Mouse (Mus musculus): Measurements from ENCODE around the gene Lpp. TPM values are rescaled to one million over a fixed set of nuclear protein-coding genes. Genes with fewer than 3 reads are reported as not detected.

Lpp gene
- polyA plus RNA-seq, 1 experiment from 2014 or later: 107 TPM

GRCm38 (mm10) chr16:24943486-24944261 is 550.4 kb downstream of the Lpp start:
- no peak overlapping the region for H3K27ac ChIP-seq (ENCODE audit: low read length)
- no peaks in the 10 kb centered on the region for H3K9me3 ChIP-seq (ENCODE audit: control insufficient read depth, low read depth, low read length)
- H3K27me3 ChIP-seq (ENCODE audit: control insufficient read depth, insufficient read depth, low read length): no peaks in the 10 kb centered on the region
- no peak overlapping the region for H3K4me2 ChIP-seq (replicated peaks; ENCODE audit: low read depth, low read length)
- 25% methylated on average over 6 of the region's 6 CpGs for WGBS
- no peaks in the 10 kb centered on the region for H3K36me3 ChIP-seq (ENCODE audit: control insufficient read depth, insufficient read depth, low read length)
- H3K4me3 ChIP-seq (ENCODE audit: low read depth, low read length): no peak overlapping the region
- peaks cover 7% of the 10 kb centered on the region for H3K4me1 ChIP-seq (ENCODE audit: control insufficient read depth, insufficient read depth, low read length)
- no peak overlapping the region for H3K9ac ChIP-seq (replicated peaks; ENCODE audit: low read depth, low read length)
- no peak for ATAC-seq (ENCODE audit: insufficient number of reproducible peaks, insufficient read depth, low FRiP score, low read depth)

- ATAC-seq (ENCODE audit: insufficient number of reproducible peaks, insufficient read depth, low FRiP score, low read depth): no peak
- no peak overlapping the region for H3K4me2 ChIP-seq (replicated peaks; ENCODE audit: low read depth, low read length)
- peaks cover 7% of the 10 kb centered on the region for H3K4me1 ChIP-seq (ENCODE audit: control insufficient read depth, insufficient read depth, low read length)
- no peaks in the 10 kb centered on the region for H3K36me3 ChIP-seq (ENCODE audit: control insufficient read depth, insufficient read depth, low read length)
- H3K9ac ChIP-seq (replicated peaks; ENCODE audit: low read depth, low read length): no peak overlapping the region
- H3K4me3 ChIP-seq (ENCODE audit: low read depth, low read length): no peak overlapping the region
- H3K9me3 ChIP-seq (ENCODE audit: control insufficient read depth, low read depth, low read length): no peaks in the 10 kb centered on the region
- WGBS: 76% methylated on average over 1 of the region's 1 CpGs
- no peak overlapping the region for H3K27ac ChIP-seq (ENCODE audit: low read length)
- H3K27me3 ChIP-seq (ENCODE audit: control insufficient read depth, insufficient read depth, low read length): no peaks in the 10 kb centered on the region
Measured at GRCm38 (mm10) chr16:24946356-24946755, 553.0 kb downstream of the Lpp start.

- no peaks in the 10 kb centered on the region for H3K36me3 ChIP-seq (ENCODE audit: control insufficient read depth, insufficient read depth, low read length)
- no peaks in the 10 kb centered on the region for H3K27me3 ChIP-seq (ENCODE audit: control insufficient read depth, insufficient read depth, low read length)
- no peak overlapping the region for H3K9ac ChIP-seq (replicated peaks; ENCODE audit: low read depth, low read length)
- no peaks in the 10 kb centered on the region for H3K9me3 ChIP-seq (ENCODE audit: control insufficient read depth, low read depth, low read length)
- WGBS: 85% methylated on average over 1 of the region's 1 CpGs
- H3K4me3 ChIP-seq (ENCODE audit: low read depth, low read length): no peak overlapping the region
- no peak for ATAC-seq (ENCODE audit: insufficient number of reproducible peaks, insufficient read depth, low FRiP score, low read depth)
- H3K27ac ChIP-seq (ENCODE audit: low read length): no peak overlapping the region
- H3K4me1 ChIP-seq (ENCODE audit: control insufficient read depth, insufficient read depth, low read length): peaks cover 7% of the 10 kb centered on the region
- no peak overlapping the region for H3K4me2 ChIP-seq (replicated peaks; ENCODE audit: low read depth, low read length)
Measured at GRCm38 (mm10) chr16:24947485-24947884, 554.2 kb downstream of the Lpp start.

- H3K9me3 ChIP-seq (ENCODE audit: control insufficient read depth, low read depth, low read length): no peaks in the 10 kb centered on the region
- H3K9ac ChIP-seq (replicated peaks; ENCODE audit: low read depth, low read length): no peak overlapping the region
- peaks cover 6% of the 10 kb centered on the region for H3K4me1 ChIP-seq (ENCODE audit: control insufficient read depth, insufficient read depth, low read length)
- no peak overlapping the region for H3K4me3 ChIP-seq (ENCODE audit: low read depth, low read length)
- no peak overlapping the region for H3K4me2 ChIP-seq (replicated peaks; ENCODE audit: low read depth, low read length)
- 54% methylated on average over 3 of the region's 3 CpGs for WGBS
- H3K27ac ChIP-seq (ENCODE audit: low read length): no peak overlapping the region
- ATAC-seq (ENCODE audit: insufficient number of reproducible peaks, insufficient read depth, low FRiP score, low read depth): no peak
- no peaks in the 10 kb centered on the region for H3K36me3 ChIP-seq (ENCODE audit: control insufficient read depth, insufficient read depth, low read length)
- H3K27me3 ChIP-seq (ENCODE audit: control insufficient read depth, insufficient read depth, low read length): no peaks in the 10 kb centered on the region
Measured at GRCm38 (mm10) chr16:24948091-24948690, 554.9 kb downstream of the Lpp start.

GRCm38 (mm10) chr16:24949265-24949664 is 556.0 kb downstream of the Lpp start:
- H3K4me2 ChIP-seq (replicated peaks; ENCODE audit: low read depth, low read length): no peak overlapping the region
- 86% methylated on average over 3 of the region's 3 CpGs for WGBS
- H3K36me3 ChIP-seq (ENCODE audit: control insufficient read depth, insufficient read depth, low read length): no peaks in the 10 kb centered on the region
- ATAC-seq (ENCODE audit: insufficient number of reproducible peaks, insufficient read depth, low FRiP score, low read depth): no peak
- no peak overlapping the region for H3K9ac ChIP-seq (replicated peaks; ENCODE audit: low read depth, low read length)
- no peaks in the 10 kb centered on the region for H3K9me3 ChIP-seq (ENCODE audit: control insufficient read depth, low read depth, low read length)
- H3K4me3 ChIP-seq (ENCODE audit: low read depth, low read length): no peak overlapping the region
- no peaks in the 10 kb centered on the region for H3K4me1 ChIP-seq (ENCODE audit: control insufficient read depth, insufficient read depth, low read length)
- no peaks in the 10 kb centered on the region for H3K27me3 ChIP-seq (ENCODE audit: control insufficient read depth, insufficient read depth, low read length)
- no peak overlapping the region for H3K27ac ChIP-seq (ENCODE audit: low read length)

GRCm38 (mm10) chr16:24950112-24950743 is 556.9 kb downstream of the Lpp start:
- Histone ChIP-seq H3K4me3 (ENCODE audit: low read depth, low read length) (no peak overlapping the region), H3K9ac (replicated peaks; ENCODE audit: low read depth, low read length) (no peak overlapping the region), H3K9me3 (ENCODE audit: control insufficient read depth, low read depth, low read length) (no peaks in the 10 kb centered on the region), H3K4me1 (ENCODE audit: control insufficient read depth, insufficient read depth, low read length) (no peaks in the 10 kb centered on the region), H3K27ac (ENCODE audit: low read length) (no peak overlapping the region), H3K4me2 (replicated peaks; ENCODE audit: low read depth, low read length) (no peak overlapping the region), H3K27me3 (ENCODE audit: control insufficient read depth, insufficient read depth, low read length) (no peaks in the 10 kb centered on the region), H3K36me3 (ENCODE audit: control insufficient read depth, insufficient read depth, low read length) (no peaks in the 10 kb centered on the region)
- WGBS: 29% methylated on average over 6 of the region's 6 CpGs
- no peak for ATAC-seq (ENCODE audit: insufficient number of reproducible peaks, insufficient read depth, low FRiP score, low read depth)

- no peak overlapping the region for H3K9ac ChIP-seq (replicated peaks; ENCODE audit: low read depth, low read length)
- WGBS: 30% methylated on average over 5 of the region's 5 CpGs
- H3K27ac ChIP-seq (ENCODE audit: low read length): no peak overlapping the region
- H3K4me1 ChIP-seq (ENCODE audit: control insufficient read depth, insufficient read depth, low read length): no peaks in the 10 kb centered on the region
- no peak overlapping the region for H3K4me2 ChIP-seq (replicated peaks; ENCODE audit: low read depth, low read length)
- H3K4me3 ChIP-seq (ENCODE audit: low read depth, low read length): no peak overlapping the region
- H3K36me3 ChIP-seq (ENCODE audit: control insufficient read depth, insufficient read depth, low read length): no peaks in the 10 kb centered on the region
- no peaks in the 10 kb centered on the region for H3K9me3 ChIP-seq (ENCODE audit: control insufficient read depth, low read depth, low read length)
- ATAC-seq (ENCODE audit: insufficient number of reproducible peaks, insufficient read depth, low FRiP score, low read depth): no peak
- H3K27me3 ChIP-seq (ENCODE audit: control insufficient read depth, insufficient read depth, low read length): no peaks in the 10 kb centered on the region
Measured at GRCm38 (mm10) chr16:24951909-24952308, 558.6 kb downstream of the Lpp start.

GRCm38 (mm10) chr16:24955054-24955453 is 561.7 kb downstream of the Lpp start:
- no peak overlapping the region for H3K9ac ChIP-seq (replicated peaks; ENCODE audit: low read depth, low read length)
- no peak for ATAC-seq (ENCODE audit: insufficient number of reproducible peaks, insufficient read depth, low FRiP score, low read depth)
- H3K27me3 ChIP-seq (ENCODE audit: control insufficient read depth, insufficient read depth, low read length): no peaks in the 10 kb centered on the region
- 94% methylated on average over 7 of the region's 7 CpGs for WGBS
- H3K36me3 ChIP-seq (ENCODE audit: control insufficient read depth, insufficient read depth, low read length): no peaks in the 10 kb centered on the region
- H3K4me2 ChIP-seq (replicated peaks; ENCODE audit: low read depth, low read length): no peak overlapping the region
- H3K27ac ChIP-seq (ENCODE audit: low read length): no peak overlapping the region
- no peaks in the 10 kb centered on the region for H3K4me1 ChIP-seq (ENCODE audit: control insufficient read depth, insufficient read depth, low read length)
- no peak overlapping the region for H3K4me3 ChIP-seq (ENCODE audit: low read depth, low read length)
- no peaks in the 10 kb centered on the region for H3K9me3 ChIP-seq (ENCODE audit: control insufficient read depth, low read depth, low read length)
